Mouse (Mus musculus) embryonic facial prominence, embryonic 11.5 days (tissue): ENCODE results near the gene Sacs. TPM values are rescaled to one million over a fixed set of nuclear protein-coding genes. Genes with fewer than 3 reads are reported as not detected.
"Not testable (repeated sequence)": the region's sequence is repeated elsewhere in the genome, so short reads cannot be mapped to it uniquely, and the experiment has no call there.

Experiments used
- ATAC-seq: fragments of 200-750 bp; cut with Nextera tagmentation; replicated peaks from 2 replicates; pipeline ENCODE4 v1.8.0; 2017; ENCODE audit warnings: low read depth; ENCODE audit not compliant: insufficient number of reproducible peaks, low FRiP score, low TSS enrichment
- DNase-seq: peaks from one replicate; pipeline ENCODE4 v3.0.0-alpha.2; 2015; ENCODE audit warnings: low spot score
- H3K27ac ChIP-seq: fragments of 300-500 bp; sonication (generic); replicated peaks from 2 replicates; pipeline ENCODE4 v1.5.1; 2014; ENCODE audit warnings: mild to moderate bottlenecking, low read depth, low read length, control low read depth
- H3K27me3 ChIP-seq: fragments of 300-500 bp; sonication (generic); 2 replicates; pipeline ENCODE4 v1.6.1; 2014; ENCODE audit warnings: mild to moderate bottlenecking, low read length, moderate library complexity, mixed read lengths; ENCODE audit not compliant: control insufficient read depth, insufficient read depth
- H3K36me3 ChIP-seq: fragments of 300-500 bp; sonication (generic); replicated peaks from 2 replicates; pipeline ENCODE4 v1.6.1; 2014; ENCODE audit warnings: low read depth, mild to moderate bottlenecking, low read length, moderate library complexity, mixed read lengths; ENCODE audit not compliant: control insufficient read depth, insufficient read depth
- H3K4me1 ChIP-seq: fragments of 300-500 bp; sonication (generic); 2 replicates; pipeline ENCODE4 v1.6.1; 2014; ENCODE audit warnings: low read length, mixed read lengths; ENCODE audit not compliant: control insufficient read depth, insufficient read depth
- H3K4me2 ChIP-seq: fragments of 300-500 bp; sonication (generic); 2 replicates; pipeline ENCODE4 v1.6.1; 2014; ENCODE audit warnings: low read depth, mild to moderate bottlenecking, control low read depth, low read length, moderate library complexity
- H3K4me3 ChIP-seq: fragments of 300-500 bp; sonication (generic); 2 replicates; pipeline ENCODE4 v1.5.1; 2014; ENCODE audit warnings: low read depth, low read length, control low read depth
- H3K9ac ChIP-seq: fragments of 300-500 bp; sonication (generic); replicated peaks from 2 replicates; pipeline ENCODE4 v1.6.1; 2014; ENCODE audit warnings: mild to moderate bottlenecking, control low read depth, low read length
- H3K9me3 ChIP-seq: fragments of 300-500 bp; sonication (generic); replicated peaks from 2 replicates; pipeline ENCODE4 v1.6.1; 2016; ENCODE audit warnings: mild to moderate bottlenecking, low read length, inconsistent platforms, mixed read lengths; ENCODE audit not compliant: control insufficient read depth
- WGBS: fragments of 180-500 bp; shearing (Covaris S2); extraction: QIAGEN DNeasy Blood & Tissue Kit; methylation state at CpG from one replicate; pipeline ENCODE4 v1.1.7; 2014; 5-methylcytosine and 5-hydroxymethylcytosine counted together
- polyA plus RNA-seq: library from polyadenylated mRNA; unstranded; fragments of >200 nt; fragmentation: Nextera tagmentation; extraction: Ambion mirVana; gene quantifications from 2 replicates; pipeline ENCODE4 v1.2.1, GENCODE M21; 2014

Sacs gene
- polyA plus RNA-seq, 1 experiment from 2014 or later: 3.0 TPM

DNA sequence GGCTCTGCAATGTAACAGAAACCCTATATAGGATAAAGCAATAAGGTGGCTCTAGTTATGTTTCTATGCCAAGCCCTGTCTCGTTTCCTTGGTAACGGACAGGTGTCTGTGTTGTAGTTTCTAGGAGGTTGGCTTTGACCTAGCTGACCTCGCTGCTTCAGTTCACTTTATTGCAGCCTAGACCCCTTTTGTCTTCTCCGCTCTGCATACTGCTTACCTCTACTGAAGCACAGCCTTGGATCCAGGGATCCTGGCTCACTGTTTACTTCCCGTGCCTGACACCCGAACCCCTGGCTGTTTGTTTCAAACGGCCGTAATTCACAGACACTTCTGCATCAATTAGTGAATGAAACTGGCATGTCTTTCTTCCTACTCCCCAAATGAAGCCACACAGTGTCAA, 5.1 kb downstream of the Sacs start:
- Histone ChIP-seq H3K4me3 (no peak overlapping the region), H3K4me2 (no peak overlapping the region), H3K27me3 (0 out of 2 replicates have a peak, but pooled peaks cover 3% of the 10 kb centered on the region), H3K4me1 (no peaks in the 10 kb centered on the region), H3K9ac (no peak overlapping the region), H3K27ac (no peak overlapping the region), H3K9me3 (no peaks in the 10 kb centered on the region), H3K36me3 (no peaks in the 10 kb centered on the region)
- DNase-seq (no peak), ATAC-seq (no peak)
- WGBS: 64% methylated on average over 8 of the region's 8 CpGs

DNA sequence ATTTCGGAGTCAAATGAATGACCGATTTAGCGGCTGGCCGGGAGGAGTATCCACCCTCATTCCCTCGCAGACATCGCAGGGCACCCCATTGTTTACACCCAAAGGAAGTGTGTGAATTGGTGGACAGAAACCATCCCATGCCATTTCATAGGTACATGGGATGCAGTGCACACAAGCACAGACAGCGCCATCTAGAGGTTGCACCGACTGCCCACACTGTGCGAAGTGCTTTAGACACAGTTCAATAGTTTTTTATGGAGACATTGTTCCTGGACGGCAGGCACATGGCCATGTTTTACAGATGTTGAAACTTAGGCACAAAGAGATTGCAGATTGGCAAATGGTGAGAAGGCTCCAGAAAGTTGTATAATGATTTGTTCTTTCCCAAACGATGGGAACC, 5.6 kb downstream of the Sacs start:
- Histone ChIP-seq H3K4me3 (no peak overlapping the region), H3K9ac (no peak overlapping the region), H3K4me2 (no peak overlapping the region), H3K36me3 (no peaks in the 10 kb centered on the region), H3K27me3 (0 out of 2 replicates have a peak, but pooled peaks cover 3% of the 10 kb centered on the region), H3K4me1 (no peaks in the 10 kb centered on the region), H3K27ac (no peak overlapping the region), H3K9me3 (no peaks in the 10 kb centered on the region)
- DNase-seq (peak; percentile 69), ATAC-seq (no peak)
- WGBS: 42% methylated on average over 11 of the region's 11 CpGs

DNA sequence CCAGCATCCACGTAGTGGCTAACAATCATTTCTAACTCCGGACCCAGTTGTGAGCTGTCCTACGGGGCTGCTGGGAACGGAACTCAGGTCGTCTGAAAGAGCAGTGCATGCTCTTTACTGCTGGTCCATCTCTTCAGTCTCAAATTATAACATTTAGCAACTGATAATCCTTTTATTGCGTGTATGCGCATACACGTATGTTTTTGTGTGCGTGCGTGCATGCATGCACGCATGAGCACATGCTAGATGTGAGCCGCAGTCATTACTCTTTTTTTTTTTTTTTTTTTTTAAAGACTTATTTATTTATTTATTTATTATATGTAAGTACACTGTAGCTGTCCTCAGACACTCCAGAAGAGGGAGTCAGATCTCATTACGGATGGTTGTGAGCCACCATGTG, 12.2 kb downstream of the Sacs start:
- H3K4me2 ChIP-seq: not testable (repeated sequence)

DNA sequence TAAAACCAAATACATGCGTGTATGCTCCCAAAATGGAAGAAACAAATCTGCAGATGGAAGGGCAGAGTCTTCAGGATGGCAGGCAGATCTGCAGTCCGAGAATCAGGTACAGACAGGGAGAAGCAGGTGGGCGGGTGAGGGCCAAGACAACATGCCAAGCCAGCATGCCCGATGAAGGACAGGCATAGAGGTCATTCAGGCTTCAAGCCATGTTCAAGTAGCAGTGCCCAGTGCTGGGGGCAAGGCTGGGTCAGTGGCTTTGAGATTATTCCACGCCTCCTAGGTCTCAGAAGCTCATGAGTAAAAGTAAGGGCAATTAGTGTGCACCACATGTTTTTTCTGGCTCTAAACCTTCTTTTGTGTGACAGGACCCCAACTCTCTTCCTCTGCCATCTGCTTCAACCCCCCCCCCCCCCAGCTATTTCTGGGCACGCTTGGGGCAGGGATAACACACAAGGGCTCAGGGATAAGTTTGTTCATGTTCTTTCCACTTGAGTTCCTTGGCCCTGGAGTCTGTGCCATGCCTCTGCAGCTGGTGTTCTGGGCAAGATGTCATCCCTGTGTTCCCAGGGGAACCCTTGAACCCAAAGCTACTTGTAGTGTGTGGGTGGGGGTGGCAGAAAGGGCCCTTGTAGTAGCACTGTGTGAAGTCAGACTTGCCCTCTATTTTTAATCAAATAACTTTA, 16.8 kb downstream of the Sacs start:
- no peaks in the 10 kb centered on the region for H3K9me3 ChIP-seq
- ATAC-seq (no peak), DNase-seq (no peak)
- H3K27me3 ChIP-seq: no peaks in the 10 kb centered on the region
- H3K4me1 ChIP-seq: no peaks in the 10 kb centered on the region
- no peak overlapping the region for H3K27ac ChIP-seq
- WGBS: 82% methylated on average over 6 of the region's 6 CpGs
- H3K4me3 ChIP-seq: no peak overlapping the region
- no peaks in the 10 kb centered on the region for H3K36me3 ChIP-seq
- no peak overlapping the region for H3K4me2 ChIP-seq
- H3K9ac ChIP-seq: no peak overlapping the region

More for the DNA sequence above, 12.2 kb downstream of the Sacs start:
- not testable (repeated sequence) for H3K9ac ChIP-seq, H3K4me1 ChIP-seq, H3K27ac ChIP-seq, ATAC-seq, H3K9me3 ChIP-seq, H3K36me3 ChIP-seq, H3K27me3 ChIP-seq, H3K4me3 ChIP-seq, DNase-seq
- WGBS: 91% methylated on average over 12 of the region's 13 CpGs

DNA sequence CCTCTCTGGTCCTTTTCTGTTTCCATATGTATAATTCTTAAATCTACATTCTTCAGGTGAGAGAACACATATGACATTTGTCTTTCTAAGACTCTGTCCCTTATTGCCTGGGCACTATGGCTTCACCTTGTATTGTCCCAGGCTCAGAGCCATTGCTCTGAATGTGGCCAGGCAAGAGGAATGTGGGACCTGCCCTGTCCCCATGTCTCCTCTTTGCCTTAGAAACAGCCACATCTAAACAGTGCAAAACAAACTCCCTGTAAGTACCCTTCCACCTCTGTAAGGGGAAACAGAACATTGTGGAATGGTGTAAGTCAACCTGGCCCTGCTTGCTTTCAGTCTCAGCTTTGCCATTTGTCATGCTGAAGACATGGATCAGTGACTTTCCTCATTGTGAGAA, 17.4 kb downstream of the Sacs start:
- Histone ChIP-seq H3K9me3 (no peaks in the 10 kb centered on the region), H3K4me1 (no peaks in the 10 kb centered on the region), H3K27me3 (no peaks in the 10 kb centered on the region), H3K9ac (no peak overlapping the region), H3K36me3 (no peaks in the 10 kb centered on the region), H3K4me3 (no peak overlapping the region), H3K27ac (no peak overlapping the region), H3K4me2 (no peak overlapping the region)
- DNase-seq: no peak
- no peak for ATAC-seq

DNA sequence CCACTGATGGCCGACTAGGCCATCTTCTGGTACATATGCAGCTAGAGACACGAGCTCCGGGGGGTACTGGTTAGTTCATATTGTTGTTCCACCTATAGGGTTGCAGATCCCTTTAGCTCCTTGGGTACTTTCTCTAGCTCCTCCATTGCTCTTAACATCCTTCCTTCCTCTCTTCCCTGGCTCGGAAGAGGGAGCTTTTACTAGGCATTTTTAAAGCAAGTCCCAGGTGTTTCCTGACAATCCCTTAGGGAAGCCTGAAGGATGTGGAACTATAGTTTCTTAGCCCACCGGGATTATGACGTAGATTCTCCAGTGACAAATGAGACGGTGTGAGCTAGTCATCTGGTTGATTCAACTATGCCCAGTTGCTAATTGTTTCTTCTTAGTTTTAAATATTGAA, 19.2 kb downstream of the Sacs start:
- 83% methylated on average over 4 of the region's 7 CpGs for WGBS
- not testable (repeated sequence) for H3K4me1 ChIP-seq, H3K9ac ChIP-seq, H3K27ac ChIP-seq, DNase-seq, H3K36me3 ChIP-seq, H3K27me3 ChIP-seq, H3K9me3 ChIP-seq, H3K4me3 ChIP-seq, ATAC-seq, H3K4me2 ChIP-seq

DNA sequence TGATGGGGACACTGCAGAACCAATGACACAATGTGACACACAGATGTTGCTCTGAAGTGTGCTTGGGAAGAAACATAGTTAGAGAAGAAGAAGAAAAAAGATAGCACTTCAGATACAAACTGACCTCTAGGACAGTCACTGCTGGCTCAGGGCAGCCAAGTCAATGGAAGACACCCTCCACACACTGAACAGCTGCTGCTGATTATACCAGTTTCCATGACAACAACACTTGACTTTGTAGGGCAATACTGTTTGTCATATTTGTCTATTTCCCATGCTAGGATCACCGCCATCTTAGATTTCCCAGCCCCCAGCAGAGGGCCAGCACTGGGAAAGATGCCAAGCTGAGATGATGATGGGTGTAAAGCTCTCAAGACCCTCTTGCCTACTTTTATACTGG, 22.7 kb downstream of the Sacs start:
- WGBS: 70% methylated on average over 1 of the region's 1 CpGs
- ATAC-seq (no peak), DNase-seq (peak; percentile 62)
- Histone ChIP-seq H3K4me2 (no peak overlapping the region), H3K27me3 (no peaks in the 10 kb centered on the region), H3K9ac (no peak overlapping the region), H3K4me1 (no peaks in the 10 kb centered on the region; the same call in 1 of the 2 replicates), H3K36me3 (no peaks in the 10 kb centered on the region), H3K9me3 (no peaks in the 10 kb centered on the region), H3K27ac (no peak overlapping the region), H3K4me3 (no peak overlapping the region)

DNA sequence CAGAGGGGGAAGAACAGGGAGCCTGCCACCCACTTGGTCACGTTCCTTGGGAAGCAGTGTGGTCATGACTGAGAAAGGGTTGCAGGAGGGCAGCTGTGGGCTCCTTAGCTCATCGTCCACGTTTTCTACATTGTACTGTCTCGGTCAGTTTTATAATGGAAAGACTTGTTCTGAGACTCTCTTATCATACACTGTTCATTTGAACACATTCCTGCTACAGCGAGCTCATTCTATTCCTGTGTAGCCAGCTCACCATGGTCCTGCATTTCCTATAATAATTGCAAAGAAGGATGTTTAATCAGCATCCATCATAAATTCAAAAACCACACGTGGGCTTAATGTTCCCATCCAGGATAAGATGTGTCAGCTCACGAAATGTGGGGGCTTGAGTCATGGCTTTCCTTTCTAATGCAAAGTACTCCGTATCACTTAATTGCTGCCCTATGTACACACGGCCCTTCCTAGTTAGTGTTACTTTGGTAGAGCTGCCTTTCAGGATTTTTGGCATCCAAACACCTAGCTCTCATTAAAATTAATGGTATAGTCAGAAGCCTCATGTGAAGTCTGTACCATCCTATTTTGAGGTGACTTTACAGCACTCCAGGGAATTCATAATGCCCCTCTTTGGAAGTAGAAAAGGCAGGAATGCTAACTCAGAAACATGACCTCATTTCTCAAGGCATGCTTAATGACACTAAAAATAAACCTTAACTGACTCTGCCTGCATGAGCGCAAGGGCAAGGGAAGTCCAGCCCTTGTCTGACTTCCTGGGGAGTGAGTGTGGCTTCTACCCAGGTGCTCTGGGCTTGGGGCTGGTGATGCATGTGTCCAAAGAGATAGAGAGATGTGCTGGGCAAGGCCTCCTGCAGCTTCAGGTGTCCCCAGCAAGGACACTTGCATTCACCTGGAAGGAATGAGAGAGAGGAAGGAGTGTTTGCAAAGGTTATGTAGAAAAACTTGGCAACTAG, 23.4 kb downstream of the Sacs start:
- no peaks in the 10 kb centered on the region; the same call in 1 of the 2 replicates for H3K4me1 ChIP-seq
- no peak overlapping the region for H3K27ac ChIP-seq
- DNase-seq (no peak), ATAC-seq (no peak)
- H3K9ac ChIP-seq: no peak overlapping the region
- H3K4me3 ChIP-seq: no peak overlapping the region
- H3K9me3 ChIP-seq: no peaks in the 10 kb centered on the region
- no peaks in the 10 kb centered on the region for H3K27me3 ChIP-seq
- no peak overlapping the region for H3K4me2 ChIP-seq
- 71% methylated on average over 10 of the region's 10 CpGs for WGBS
- no peaks in the 10 kb centered on the region for H3K36me3 ChIP-seq
